Mouse (Mus musculus): ENCODE measurements around the gene Wscd1. TPM values are rescaled to one million over a fixed set of nuclear protein-coding genes. Genes with fewer than 3 reads are reported as not detected.

The Wscd1 gene
- total RNA-seq, 2 experiments from 2014 or later: 53.9 to 60.1 TPM

DNA sequence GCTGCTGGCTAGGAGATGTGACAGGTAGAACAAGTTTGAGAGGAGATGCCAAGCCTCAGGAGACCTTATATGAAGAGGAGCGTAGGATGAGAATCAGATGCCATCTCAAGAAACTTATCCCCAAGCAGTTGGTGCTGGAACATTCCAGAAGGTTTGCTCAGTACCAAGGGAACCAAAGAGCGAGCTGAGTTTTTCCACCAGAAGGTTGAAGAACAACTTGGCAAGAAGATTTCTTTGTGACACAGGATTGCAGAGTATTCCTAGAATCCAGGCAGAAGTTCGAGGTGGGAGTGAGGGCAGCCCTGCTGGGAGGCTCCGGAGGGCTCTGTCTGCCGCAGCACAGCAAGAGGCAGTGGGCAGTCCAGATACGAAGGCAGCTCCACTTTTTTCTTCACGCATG is 21.4 kb downstream of the Wscd1 start:
- Histone ChIP-seq H3K4me3 (no peak overlapping the region), H3K27ac (peak overlapping the region; percentile 58)
- DNase-seq (ENCODE audit: extremely low spot score in 1 of 2, low spot score in 2 of 2): no peak
- intact Hi-C loops (cut with DNase I): loop anchor here (2.0 to 5.0 kb wide), 2 partner anchors 20 to 176 kb away; no protein-coding TSS in a partner anchor
- no peak for TF ChIP-seq CTCF (IDR thresholded peaks at IDR 0.05)

DNA sequence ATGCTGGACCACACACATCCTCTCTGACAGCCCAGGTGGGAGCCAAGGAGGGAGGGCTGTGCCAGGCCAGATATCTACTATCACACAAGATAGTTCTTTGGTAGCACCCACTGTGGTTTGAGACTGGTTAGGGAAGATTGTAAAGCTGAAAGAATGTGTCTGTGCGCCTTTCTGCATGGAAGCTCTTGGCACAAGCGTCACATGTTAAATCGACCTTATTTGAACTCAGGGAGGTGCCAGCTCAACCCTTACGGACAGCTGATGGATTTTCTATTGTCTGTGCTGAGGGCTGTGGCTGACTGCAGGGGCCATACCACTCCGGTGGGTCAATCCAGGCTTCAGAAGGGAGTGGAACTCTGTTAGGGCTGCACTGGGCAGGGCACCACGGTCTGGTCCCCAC is 22.3 kb downstream of the Wscd1 start:
- peak overlapping the region; percentile 58 for H3K27ac ChIP-seq
- intact Hi-C loops (cut with DNase I): loop anchor here (5.0 kb wide), 1 partner anchor 175 kb away; no protein-coding TSS in a partner anchor

DNA sequence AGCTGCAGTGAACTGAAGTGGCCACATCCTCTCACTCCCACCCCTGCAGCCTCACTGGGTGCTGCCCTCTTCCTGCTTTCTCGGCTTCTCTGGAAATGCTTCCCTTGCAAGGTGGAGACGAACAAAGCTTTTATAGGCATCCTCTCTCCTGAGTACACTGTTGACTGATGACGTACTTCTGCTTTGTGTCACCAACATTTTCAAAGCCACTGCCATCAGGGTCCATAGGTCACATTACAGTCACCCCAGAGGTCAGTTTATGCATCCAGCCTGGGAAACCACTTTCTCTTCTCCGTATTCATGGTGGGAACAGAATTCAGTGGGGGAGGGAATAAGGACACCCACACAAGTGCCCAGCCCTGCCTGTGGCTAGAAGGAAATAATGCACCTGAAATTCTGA is 23.1 kb downstream of the Wscd1 start:
- TF ChIP-seq CTCF (IDR thresholded peaks at IDR 0.05): no peak
- intact Hi-C loops (cut with DNase I): loop anchor here (5.0 kb wide), 1 partner anchor 174 kb away; no protein-coding TSS in a partner anchor

More for the DNA sequence above, 22.3 kb downstream of the Wscd1 start:
- no peak for DNase-seq (ENCODE audit: extremely low spot score in 1 of 2, low spot score in 2 of 2)
- H3K4me3 ChIP-seq: no peak overlapping the region
- no peak for TF ChIP-seq CTCF (IDR thresholded peaks at IDR 0.05)

DNA sequence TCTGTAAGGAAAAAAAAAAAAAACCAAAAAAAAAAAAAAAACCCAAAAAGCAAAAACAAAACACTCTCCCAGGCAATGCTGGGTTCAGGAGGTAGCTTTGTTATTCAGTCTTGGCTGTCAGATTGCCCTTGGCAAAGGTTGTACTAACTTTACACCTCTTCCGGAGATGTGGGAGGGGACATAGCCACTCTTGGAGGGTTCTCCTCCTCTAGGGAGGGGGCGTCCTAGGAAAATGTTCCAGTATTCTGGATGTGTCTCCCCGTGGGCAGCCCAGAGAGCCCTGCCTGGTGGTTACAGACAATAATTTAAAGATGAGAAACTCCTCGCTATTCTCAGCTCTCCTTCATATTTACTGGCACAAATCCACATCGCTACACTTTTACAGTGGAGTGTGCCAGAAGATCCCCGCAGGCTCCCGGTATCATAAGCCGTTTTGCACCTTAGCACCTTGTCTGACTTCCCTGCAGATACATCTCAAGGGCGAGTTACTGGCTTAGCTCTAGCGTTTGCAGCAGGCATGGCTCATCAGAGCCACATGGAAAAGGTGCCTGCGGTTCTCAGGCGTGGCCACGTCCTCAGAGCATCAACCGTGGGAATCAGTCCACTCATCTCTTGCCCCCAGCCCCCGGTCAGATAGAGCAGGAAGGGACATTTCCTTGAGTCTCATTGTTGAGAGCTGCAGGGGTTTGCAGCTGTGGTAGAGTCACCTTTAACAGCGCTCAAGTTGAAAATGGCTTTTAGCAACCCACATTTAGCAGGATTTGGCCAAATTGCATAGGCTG is 24.5 kb downstream of the Wscd1 start:
- intact Hi-C loops (cut with DNase I): loop anchor here (5.0 kb wide), 1 partner anchor 173 kb away; no protein-coding TSS in a partner anchor
- DNase-seq (ENCODE audit: extremely low spot score in 1 of 2, low spot score in 2 of 2): peak in 1 of 2 experiments; percentile 28
- Histone ChIP-seq H3K4me3 (peak overlapping the region; percentile 5; the same call in 1 of the 2 replicates), H3K27ac (peak overlapping the region; percentile 62)
- TF ChIP-seq CTCF (IDR thresholded peaks at IDR 0.05): no peak

More for the DNA sequence above, 23.1 kb downstream of the Wscd1 start:
- no peak for DNase-seq (ENCODE audit: extremely low spot score in 1 of 2, low spot score in 2 of 2)
- Histone ChIP-seq H3K27ac (peak overlapping the region; percentile 62), H3K4me3 (no peak overlapping the region)

DNA sequence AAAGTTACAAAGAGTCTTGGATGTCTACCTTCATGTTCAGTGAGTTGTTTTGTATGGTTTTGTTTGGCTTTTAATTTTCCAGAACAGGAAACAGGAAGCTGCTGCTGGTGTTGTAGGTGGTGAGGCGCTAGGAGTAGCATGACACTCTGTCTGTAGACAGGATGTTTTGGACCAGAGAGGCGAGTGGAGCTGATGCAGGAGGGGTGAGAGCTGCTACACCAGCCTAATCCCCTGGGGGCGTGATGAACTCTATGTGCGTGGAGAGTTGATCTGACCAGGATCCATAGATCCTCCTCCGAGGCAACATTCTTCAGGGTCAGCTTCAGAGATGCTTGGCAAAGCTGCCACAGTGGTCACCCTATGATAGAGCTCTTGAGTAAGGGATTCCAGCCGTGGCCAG is 25.3 kb downstream of the Wscd1 start:
- intact Hi-C loops (cut with DNase I): no loop called here
- no peak for DNase-seq (ENCODE audit: extremely low spot score in 1 of 2, low spot score in 2 of 2)
- H3K4me3 ChIP-seq: no peak overlapping the region
- no peak for TF ChIP-seq CTCF (IDR thresholded peaks at IDR 0.05)
- H3K27ac ChIP-seq: no peak overlapping the region; the same call in 1 of the 2 replicates

DNA sequence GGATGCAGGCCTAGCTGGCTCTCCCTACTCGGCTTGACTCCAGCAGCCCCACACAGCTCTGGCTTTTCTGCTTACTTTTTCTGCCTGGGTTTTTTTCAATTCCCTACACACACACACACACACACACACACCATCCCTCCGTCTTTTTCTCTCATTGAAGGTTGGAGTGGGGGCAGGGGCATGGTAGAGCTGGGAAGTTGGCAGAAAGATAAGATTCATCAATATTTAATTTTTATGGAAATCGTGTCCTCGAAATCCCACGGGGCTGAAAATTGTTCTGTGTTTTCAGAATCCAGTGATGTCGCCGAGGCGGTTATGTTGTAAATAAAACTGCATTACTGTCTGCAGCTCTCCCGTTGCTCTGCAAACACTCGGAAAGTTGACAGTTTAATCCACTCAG is 29.9 kb downstream of the Wscd1 start:
- intact Hi-C loops (cut with DNase I): no loop called here
- TF ChIP-seq CTCF (IDR thresholded peaks at IDR 0.05): no peak
- DNase-seq (ENCODE audit: extremely low spot score in 1 of 2, low spot score in 2 of 2): no peak

DNA sequence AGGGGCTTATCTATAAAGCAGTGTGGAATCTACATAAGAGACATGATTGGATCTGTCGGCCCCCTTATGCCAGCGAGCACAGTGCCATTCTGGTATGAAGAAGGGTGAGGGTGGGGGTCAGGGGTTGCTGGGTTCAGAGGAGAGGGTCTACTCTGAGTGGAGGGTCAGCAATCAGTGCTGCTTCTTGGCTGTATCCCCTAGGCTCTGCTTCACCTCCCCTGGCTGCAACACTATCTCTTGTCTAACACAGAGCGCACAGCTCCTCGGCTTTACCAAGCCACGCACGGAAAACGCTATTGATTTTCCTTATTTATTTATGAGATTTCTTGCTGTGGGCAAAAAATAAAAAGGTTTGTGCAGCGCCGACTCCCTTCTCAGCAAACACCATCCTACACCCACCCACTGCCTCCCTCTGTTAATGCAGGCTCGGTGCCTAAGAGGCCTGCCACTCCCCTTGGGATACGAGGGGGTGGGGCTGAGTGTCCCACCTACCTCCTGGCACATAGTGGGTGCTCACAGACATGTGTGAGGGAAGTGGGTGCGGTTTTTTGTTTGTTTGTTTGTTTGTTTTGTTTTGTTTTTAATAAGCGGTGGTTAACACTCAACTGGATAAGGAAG is 32.1 kb downstream of the Wscd1 start:
- TF ChIP-seq CTCF (IDR thresholded peaks at IDR 0.05): no peak
- H3K4me3 ChIP-seq: no peak overlapping the region
- H3K27ac ChIP-seq: no peak overlapping the region
- DNase-seq (ENCODE audit: extremely low spot score in 1 of 2, low spot score in 2 of 2): no peak
- intact Hi-C loops (cut with DNase I): no loop called here

More for the DNA sequence above, 29.9 kb downstream of the Wscd1 start:
- H3K27ac ChIP-seq: 0 out of 2 replicates have a peak overlapping the region, but pooled peaks have one; percentile 8
- H3K4me3 ChIP-seq: no peak overlapping the region

DNA sequence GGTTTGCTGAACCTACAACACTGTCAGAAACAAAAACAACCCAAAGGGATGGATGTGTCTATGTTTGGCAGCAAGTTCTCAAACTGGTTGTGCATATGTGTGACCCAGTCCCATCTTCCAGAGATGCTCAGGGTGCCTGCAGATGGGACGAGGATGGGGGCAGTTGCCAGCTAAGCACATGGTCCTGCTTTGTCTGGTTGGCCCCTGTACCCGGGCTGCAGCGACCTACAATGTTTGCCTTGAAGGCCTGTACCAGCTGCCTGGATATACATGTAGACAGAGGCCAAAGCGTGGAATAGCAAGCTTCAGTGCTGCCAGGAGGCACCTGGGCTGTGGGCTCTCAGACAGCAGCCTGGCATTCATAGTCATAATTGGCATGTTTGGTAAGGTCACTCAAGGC is 35.8 kb downstream of the Wscd1 start:
- no peak overlapping the region for H3K4me3 ChIP-seq
- no peak for TF ChIP-seq CTCF (IDR thresholded peaks at IDR 0.05)
- DNase-seq (ENCODE audit: extremely low spot score in 1 of 2, low spot score in 2 of 2): no peak
- intact Hi-C loops (cut with DNase I): no loop called here
- no peak overlapping the region for H3K27ac ChIP-seq

DNA sequence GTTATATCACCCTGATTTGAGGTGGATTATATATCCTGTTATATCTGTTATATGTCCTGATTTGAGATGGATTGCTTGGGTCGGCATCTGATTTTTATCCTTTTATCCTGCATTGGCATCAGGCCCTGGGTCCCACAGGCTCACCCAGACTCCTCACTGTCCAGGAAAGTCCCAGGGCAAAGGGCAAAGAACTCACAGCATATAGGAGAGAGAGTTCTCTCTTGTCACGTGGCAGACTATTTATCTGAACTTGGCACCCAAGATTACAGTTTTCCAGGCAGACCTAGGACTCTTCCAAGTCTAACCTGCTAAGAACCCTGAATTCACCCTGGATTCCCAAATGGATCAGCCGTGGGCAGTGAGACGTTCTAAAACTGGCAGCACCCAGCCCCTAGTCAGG is 38.5 kb downstream of the Wscd1 start:
- no peak for TF ChIP-seq CTCF (IDR thresholded peaks at IDR 0.05)
- Histone ChIP-seq H3K4me3 (no peak overlapping the region), H3K27ac (no peak overlapping the region)
- DNase-seq (ENCODE audit: extremely low spot score in 1 of 2, low spot score in 2 of 2): no peak
- intact Hi-C loops (cut with DNase I): no loop called here

DNA sequence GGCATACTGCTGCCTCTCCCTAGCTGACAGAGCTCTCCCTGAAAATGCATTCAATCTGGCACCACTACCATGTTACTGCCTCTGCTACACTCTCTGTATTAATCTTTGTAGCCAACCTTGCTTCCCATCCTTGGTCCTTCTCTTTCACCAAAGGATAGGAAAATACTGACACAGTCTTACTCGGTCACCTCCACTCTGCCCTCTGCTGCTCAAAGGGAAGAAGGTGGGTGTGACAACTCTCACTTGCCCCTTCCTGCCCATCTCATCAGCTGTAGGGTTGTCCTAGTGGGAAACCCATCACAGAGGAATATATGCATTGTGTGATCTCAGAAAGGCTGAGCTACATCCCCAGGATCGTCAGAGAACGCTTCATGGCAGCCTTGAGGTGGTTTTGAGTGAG is 40.5 kb downstream of the Wscd1 start:
- DNase-seq (ENCODE audit: extremely low spot score in 1 of 2, low spot score in 2 of 2): no peak
- intact Hi-C loops (cut with DNase I): no loop called here
- H3K27ac ChIP-seq: no peak overlapping the region
- no peak overlapping the region for H3K4me3 ChIP-seq
- peak; percentile 29 for TF ChIP-seq CTCF (IDR thresholded peaks at IDR 0.05)

DNA sequence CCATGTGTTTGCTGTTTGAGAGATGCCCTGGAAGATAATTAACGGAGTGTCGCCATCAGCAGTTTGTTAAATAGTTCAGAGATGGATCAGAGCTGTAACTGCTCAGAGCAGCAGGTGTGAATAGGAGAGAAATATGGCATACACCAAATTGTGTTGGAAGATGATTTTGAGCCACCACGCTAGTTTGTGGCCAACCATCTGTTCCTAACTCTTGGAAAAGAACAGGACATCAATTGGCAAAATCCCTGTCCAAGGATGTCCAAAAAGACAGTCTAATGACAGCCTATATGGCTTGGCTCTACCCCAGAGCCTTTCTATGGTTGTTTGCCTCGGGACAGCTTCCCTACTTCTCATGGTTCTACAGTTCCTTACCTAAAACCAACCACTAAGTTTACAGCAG is 49.5 kb downstream of the Wscd1 start:
- no peak for TF ChIP-seq CTCF (IDR thresholded peaks at IDR 0.05)
- Histone ChIP-seq H3K27ac (no peak overlapping the region), H3K4me3 (no peak overlapping the region)
- intact Hi-C loops (cut with DNase I): no loop called here
- DNase-seq (ENCODE audit: extremely low spot score in 1 of 2, low spot score in 2 of 2): no peak

DNA sequence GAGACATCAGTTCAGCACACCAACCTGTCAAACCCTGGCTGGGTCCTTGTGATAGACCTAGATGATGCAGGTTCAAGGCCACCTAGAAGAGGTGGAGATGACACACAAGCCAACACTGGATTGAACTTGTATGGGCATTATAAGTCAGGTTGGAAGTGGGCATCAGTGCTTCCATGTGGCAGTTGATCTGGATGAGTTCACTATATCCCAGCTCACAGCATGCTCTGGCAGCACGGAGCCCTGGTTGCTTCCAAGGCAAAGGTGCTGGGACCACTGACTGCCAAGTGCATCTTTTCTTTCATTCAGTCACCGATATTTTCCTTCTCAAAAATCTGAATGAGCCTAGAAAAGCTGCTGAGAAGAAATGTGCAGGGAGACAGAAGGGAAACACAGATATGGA is 58.8 kb downstream of the Wscd1 start:
- H3K27ac ChIP-seq: no peak overlapping the region
- no peak overlapping the region for H3K4me3 ChIP-seq
- DNase-seq (ENCODE audit: extremely low spot score in 1 of 2, low spot score in 2 of 2): no peak
- TF ChIP-seq CTCF (IDR thresholded peaks at IDR 0.05): no peak
- intact Hi-C loops (cut with DNase I): no loop called here

Data from left cerebral cortex, adult 2 months (tissue).